In genomic region chr4:101275881-101276280, GRCm38 (mm10) we compare ENCODE assay signal across 18 mouse cellular contexts.
"Had no signal": no experiment of that assay in that cellular context is flagged by ENCODE, and none has a peak within 500 bp of the region (broad histone marks: within the 10 kb centered on the region; RNA-seq: fewer than 3 reads in every experiment).

No protein-coding gene starts in this region.

- H3K27ac ChIP-seq: intestine, embryonic 15.5 days; kidney, embryonic 15.5 days; layer of hippocampus, adult 2 months; liver, embryonic 14.5 days; midbrain, embryonic 12.5 days; midbrain, embryonic 15.5 days; neural tube, embryonic 13.5 days had no signal

- ATAC-seq: intestine, embryonic 15.5 days; midbrain, embryonic 15.5 days had no signal

- H3K27me3 ChIP-seq: intestine, embryonic 15.5 days; kidney, embryonic 15.5 days; megakaryocyte, embryonic 14.5 days; midbrain, embryonic 12.5 days; midbrain, embryonic 15.5 days; neural tube, embryonic 13.5 days had no signal

- DNase-seq: kidney, adult 11 months; kidney, adult 8-10 months; kidney, postnatal 10 days; layer of hippocampus, adult 9-11 months; lung, adult 2 months; lung, postnatal 36 days; retina, postnatal 1 day; right cerebral cortex, postnatal 25 days; thymus, adult 18-20 months; thymus, postnatal 36 days had no signal

- H3K9me3 ChIP-seq: intestine, embryonic 15.5 days; kidney, embryonic 15.5 days; midbrain, embryonic 12.5 days; midbrain, embryonic 15.5 days; neural tube, embryonic 13.5 days had no signal

- H3K4me2 ChIP-seq: intestine, embryonic 15.5 days; kidney, embryonic 15.5 days; midbrain, embryonic 12.5 days; midbrain, embryonic 15.5 days; neural tube, embryonic 13.5 days had no signal

- H3K4me1 ChIP-seq: intestine, embryonic 15.5 days; kidney, embryonic 15.5 days; midbrain, embryonic 12.5 days; midbrain, embryonic 15.5 days; neural tube, embryonic 13.5 days had no signal

- H3K4me3 ChIP-seq: intestine, embryonic 15.5 days; kidney, embryonic 15.5 days; layer of hippocampus, adult 2 months; megakaryocyte, embryonic 14.5 days; midbrain, embryonic 12.5 days; midbrain, embryonic 15.5 days; neural tube, embryonic 13.5 days had no signal

- H3K36me3 ChIP-seq: intestine, embryonic 15.5 days; kidney, embryonic 15.5 days; midbrain, embryonic 12.5 days; midbrain, embryonic 15.5 days; neural tube, embryonic 13.5 days had no signal

- H3K9ac ChIP-seq: intestine, embryonic 15.5 days; kidney, embryonic 15.5 days; liver, embryonic 14.5 days; midbrain, embryonic 12.5 days; midbrain, embryonic 15.5 days; neural tube, embryonic 13.5 days had no signal
